Mouse (Mus musculus): ENCODE measurements around the gene Zfp853.

Zfp853 gene

DNA sequence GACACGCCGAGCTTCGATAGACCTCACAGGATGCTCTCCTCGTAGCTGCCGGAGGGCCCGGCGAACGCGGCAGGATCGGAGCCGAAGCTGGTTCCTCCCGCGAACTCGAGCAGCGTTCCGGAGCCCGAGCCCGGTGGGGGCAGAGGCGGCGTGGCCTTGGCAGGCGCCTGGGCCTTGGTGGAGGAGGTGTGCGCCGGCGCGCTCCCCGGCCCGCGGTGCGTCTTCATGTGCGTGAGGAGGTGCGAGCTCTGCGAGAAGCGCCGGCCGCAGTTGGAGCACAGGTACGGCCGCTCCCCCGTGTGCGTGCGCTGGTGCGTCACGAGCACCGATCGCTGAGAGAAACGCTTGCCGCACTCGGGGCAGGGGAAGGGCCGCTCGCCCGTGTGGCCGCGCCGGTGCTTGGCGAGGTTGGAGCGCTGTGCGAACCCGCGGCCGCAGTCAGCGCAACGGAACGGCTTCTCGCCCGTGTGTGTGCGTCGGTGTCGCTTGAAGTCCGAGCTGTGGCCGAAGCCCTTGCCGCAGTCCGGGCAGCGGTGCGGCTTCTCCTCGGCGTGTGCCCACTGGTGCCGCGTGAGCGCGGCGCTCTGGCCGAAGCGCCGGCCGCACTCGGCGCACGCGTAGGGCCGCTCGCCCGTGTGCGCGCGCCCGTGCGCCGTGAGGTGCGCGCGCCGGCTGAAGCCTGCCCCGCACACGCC is 40.1 kb downstream of the Zfp853 start:
- no peak for DNase-seq (ENCODE audit: low read depth, low spot score)

DNA sequence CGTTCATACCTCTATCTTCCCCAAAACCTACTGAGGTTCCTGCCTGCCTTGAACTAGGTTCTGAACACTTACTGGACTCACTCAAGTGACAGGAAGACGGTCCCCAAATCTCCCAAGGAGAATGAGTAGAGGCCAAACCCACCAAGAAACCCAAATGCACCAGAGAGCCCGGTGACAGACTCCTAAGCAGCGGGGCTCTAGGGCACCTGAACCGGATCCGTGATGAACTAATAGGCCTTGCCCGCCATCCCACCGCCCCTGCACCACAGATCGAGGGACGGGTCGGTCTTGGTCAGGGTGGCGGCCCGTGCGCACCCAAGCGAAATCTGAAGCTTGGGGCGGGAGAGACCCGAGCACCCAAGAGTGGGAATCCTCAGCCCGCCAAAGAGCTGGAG is 40.6 kb downstream of the Zfp853 start:
- no peak for DNase-seq (ENCODE audit: low read depth, low spot score)

DNA sequence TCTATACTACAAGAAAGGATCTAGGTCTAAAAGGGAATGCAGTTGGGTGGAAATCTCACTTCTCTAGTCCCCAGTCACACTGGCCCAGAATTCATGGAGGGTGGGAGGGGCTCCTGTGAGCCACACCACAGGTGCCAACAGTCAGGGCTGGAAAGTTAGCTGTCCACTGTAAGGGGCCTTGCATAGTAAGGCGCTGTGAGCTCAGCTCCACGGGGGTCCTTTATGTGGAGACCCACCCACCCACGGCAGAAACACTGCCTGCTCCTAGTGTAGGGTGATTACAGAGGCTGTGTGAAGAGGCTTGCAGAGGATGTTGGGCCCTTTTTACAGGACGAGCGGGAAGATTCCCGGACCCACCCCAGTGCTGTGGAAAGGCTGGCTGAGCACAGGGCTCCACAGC is 41.4 kb downstream of the Zfp853 start:
- no peak for DNase-seq (ENCODE audit: low read depth, low spot score)

DNA sequence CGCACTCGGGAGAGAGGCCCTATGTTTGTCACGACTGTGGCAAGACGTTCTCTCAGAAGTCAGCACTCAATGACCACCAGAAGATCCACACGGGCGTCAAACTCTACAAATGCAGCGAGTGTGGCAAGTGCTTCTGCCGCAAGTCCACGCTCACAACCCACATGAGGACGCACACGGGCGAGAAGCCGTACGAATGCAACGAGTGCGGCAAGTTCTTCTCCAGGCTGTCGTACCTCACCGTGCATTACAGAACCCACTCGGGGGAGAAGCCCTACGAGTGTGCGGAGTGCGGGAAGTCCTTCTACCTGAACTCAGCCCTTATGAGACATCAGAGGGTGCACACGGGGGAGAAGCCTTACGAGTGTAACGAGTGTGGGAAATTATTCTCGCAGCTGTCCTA is 48.5 kb downstream of the Zfp853 start:
- no peak for DNase-seq (ENCODE audit: low read depth, low spot score)
